Mouse (Mus musculus): Measurements from ENCODE around the gene Sgms1.
"Not testable (repeated sequence)": the region's sequence is repeated elsewhere in the genome, so short reads cannot be mapped to it uniquely, and the experiment has no call there.

- TF ChIP-seq MYOG (IDR thresholded peaks at IDR 0.05; ENCODE audit: control insufficient read depth, extremely low read depth, insufficient read length); CTCF (IDR thresholded peaks at IDR 0.05; ENCODE audit: control insufficient read depth, insufficient read depth, insufficient read length); USF1 (IDR thresholded peaks at IDR 0.05; ENCODE audit: low read depth); MYOD1 (IDR thresholded peaks at IDR 0.05; ENCODE audit: control insufficient read depth, insufficient read length, low read depth); MAX (IDR thresholded peaks at IDR 0.05): not testable (repeated sequence)
Measured at GRCm38 (mm10) chr19:32317347-32317746, 72.2 kb downstream of the Sgms1 start.

Data from C2C12 (cell line).